Mouse (Mus musculus) right cerebral cortex, adult 2 months (tissue): ENCODE data around the gene Kcnd1.
A peak's percentile ranks its signal among the peaks of the same experiment; 100 is the strongest.
"Not testable (repeated sequence)": the region's sequence is repeated elsewhere in the genome, so short reads cannot be mapped to it uniquely, and the experiment has no call there.

ENCODE experiments used
- DNase-seq, 2 experiments: peaks; one replicate each; pipeline ENCODE4 v3.0.0; 2021 to 2022; ENCODE audit warnings: low spot score in 2 of 2

The Kcnd1 gene

DNA sequence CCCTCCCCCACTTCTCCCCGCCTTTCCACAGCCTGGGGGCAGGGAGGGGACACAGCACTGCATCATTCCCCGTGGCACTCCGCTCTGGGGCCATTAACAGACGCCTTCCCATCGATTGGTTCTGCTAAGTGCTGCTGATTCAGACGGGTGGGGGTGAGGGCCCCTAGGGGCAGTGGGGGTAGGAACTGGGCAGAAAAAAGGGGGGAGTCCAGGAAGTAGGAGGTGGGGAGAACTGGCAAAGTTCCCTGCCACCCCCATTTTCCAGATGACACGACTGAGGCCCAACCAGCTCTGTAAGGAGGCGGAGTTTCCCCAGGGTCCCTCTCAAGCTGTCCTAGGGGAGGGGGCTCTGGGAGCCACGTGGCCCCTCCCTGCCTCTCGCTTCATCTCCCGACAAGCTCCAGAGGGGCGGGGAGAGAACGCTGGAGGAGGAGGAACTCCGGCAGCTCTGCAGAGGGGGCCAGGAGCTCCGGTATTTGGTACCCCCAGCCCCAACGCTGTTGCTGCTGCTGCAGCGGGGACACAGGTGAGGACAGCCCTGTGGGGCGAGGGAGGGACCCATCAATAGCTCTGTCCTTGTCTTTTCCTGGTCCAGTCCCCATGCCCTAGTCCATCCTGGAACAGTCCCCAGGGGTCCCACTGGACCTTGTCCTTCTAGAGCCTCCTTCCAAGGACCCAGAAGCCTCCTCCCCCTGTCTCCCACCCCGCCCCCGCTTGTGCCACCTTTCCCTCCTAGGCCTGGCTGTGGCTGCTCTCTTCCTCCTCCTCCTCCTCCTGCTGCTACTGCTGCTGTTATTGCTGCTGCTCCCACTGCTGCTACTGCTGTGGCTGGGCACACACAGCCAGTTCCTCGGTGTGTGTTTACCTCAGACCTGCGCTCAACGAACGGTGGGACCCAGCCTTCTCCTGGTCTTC, at the start of gene Kcnd1:
Kcnd1 (plus strand) TSS at position 425 of the 915 bp plus-strand sequence.
- DNase-seq: peak in 1 of 2 experiments; percentile 39

DNA sequence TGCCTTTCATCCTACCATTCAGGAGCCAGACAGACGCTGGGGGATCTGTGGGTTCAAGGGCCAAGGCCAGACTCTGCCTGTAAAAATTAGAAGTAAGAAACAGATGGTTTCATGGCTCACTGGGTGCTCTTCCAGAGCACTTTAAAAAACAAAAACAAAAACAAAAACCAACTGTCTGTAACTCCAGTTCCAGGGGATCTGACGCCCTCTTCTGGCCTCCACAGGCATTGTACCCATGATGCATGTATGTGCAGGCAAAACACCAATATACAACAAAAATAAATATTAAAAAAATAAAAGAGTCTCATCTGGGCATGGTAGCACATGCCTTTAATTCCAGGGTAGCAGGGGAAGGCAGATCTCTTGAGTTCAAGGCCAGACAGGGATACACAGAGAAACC, 49.3 kb upstream of the Kcnd1 start:
- DNase-seq: no peak

DNA sequence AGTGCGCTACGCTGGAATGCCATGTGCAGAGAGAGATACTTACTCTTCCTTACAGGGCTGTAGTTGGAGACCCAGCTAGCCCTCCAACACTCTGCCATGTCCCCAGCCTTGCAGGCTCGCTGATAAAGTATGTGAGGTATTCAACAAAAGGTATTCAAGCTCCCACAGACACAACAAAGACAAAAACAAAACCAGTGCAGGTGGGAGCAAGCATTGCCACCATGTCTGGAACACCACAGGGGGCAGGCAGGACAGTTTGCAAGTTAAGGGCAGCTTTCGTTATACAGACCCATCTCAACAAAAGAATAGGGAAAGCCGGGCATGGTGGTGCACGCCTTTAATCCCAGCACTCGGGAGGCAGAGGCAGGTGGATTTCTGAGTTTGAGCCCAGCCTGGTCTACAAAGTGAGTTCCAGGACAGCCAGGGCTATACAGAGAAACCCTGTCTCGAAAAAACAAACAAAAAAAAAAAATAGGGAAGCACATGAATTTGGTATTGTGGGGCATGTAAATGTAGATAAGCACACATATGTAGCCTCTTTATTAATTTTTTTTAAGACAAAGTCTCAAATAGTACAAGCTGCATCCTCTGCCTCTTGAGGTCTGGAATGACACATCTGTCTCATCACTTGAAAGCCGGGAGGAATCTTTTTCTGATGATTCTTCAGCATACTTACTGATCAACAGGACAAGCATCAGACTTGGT, 46.4 kb upstream of the Kcnd1 start:
- DNase-seq: no peak

DNA sequence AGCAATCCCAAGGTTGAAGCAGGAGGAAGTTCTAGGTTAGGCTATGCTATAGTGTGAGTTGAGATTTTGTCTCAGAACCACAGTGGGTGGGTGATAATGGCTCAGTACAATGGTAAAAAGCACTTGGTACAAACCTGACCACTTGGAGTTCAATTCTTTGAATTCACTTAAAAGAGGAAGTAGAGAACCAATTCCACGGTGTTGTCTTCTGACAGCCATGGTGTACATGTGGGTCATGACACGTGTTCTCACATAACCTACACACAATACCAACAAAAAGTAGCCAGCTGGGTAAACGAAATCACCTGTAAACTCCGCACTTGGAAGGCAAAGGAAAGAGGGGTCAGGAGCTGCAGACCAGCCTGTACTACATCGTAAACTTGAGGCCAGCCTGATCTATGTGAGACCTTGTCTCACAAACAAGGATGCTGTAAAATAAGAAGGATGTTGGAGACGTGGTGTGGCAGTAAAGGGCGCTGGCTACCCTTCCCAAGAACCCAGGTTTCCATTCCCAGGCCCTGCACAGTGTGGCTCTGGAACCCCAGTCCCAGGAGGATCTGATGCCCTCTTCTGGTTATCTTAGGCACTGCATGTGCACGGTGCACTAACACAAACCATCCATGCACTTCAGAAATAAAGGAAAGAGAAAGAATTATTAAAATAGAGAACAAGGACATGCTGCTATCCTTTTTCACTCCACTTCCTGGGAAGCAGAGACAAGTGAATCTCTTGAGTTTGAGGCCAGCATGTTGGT, 45.6 kb upstream of the Kcnd1 start:
- DNase-seq: peak; percentile 55 to 63

DNA sequence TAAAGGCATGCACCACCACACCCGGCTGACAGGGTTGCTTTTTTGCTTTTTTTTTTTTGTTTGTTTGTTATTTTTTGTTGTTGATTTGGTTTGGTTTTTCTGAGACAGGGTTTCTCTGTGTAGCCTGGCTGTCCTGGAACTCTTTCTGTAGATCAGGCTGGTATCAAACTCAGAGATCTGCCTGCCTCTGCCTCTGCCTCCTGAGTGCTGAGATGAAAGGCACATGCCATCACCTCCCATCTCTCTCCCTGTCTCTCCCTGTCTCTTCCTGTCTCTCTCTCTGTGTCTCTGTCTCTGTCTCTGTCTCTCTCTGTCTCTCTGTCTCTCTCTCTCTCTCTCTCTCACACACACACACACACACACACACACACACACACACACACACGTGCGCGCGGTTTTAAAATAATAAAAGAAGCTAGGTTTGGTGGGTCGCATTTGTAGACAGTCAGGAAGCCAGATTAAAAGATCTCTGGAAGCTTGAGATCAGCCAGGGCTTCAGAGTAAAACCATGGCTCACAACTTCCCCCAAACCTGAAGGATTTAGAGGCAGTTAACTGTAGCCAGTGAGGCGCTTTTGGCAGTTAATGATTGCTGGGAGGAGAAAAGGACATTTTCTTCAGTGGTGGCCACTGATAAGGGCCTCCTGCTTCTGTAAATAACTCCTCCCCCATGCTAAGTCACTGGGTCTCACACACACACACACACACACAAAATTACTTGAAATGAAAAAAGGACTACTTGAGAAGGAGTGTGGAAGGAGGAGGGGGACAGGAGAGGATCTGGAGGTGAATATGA, 43.4 kb upstream of the Kcnd1 start:
- no peak for DNase-seq

DNA sequence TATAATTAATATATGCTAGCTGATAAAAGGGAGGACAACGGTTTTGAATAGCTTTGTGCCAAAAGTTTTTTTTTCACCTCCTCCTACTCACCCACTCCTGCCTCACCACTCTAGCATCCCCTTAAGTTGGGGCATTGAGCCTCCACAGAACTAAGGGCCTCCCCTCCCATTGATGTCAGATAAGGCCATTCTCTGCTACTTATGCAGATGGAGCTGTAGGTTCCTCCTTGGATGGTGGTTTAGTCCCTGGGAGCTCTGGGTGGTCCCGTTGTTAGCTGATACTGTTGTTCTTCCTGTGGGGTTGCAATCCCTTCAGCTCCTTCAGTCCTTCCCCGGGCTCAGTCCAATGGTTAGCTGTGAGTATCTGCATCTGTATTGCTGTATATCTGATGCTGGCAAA, 42.8 kb upstream of the Kcnd1 start:
- no peak for DNase-seq

- DNase-seq: no peak
Observed at GRCm38 (mm10) chrX:7782603-7783092, 39.4 kb upstream of the Kcnd1 start.

DNA sequence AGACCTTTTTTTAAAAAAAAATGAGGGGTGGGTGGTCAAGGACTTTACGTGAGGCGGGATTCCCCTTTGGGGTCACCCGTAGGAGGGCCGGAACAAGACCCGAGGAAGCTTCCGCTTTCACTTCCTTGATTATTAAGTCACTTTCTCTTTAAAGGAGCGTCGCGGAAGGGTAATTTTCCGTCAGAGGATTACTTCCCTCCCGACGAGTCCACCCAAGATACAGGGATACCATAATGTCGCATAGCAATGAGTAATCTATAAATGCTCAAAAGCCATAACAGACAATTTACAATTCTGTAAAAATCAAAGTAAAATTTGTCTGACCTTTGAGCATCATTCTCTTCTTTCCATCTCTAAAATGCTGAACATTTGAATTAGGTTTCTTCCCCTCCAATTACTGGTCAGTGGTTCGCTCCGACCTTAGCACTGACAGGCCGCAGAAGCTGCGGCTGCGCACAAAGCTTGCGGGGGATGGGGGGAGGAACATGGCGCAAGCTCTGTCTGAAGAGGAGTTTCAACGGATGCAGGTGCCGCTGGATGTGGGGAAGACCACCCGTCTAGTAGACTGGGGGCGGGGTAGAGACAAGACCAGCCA, 32.5 kb upstream of the Kcnd1 start, which contains the start of gene Gripap1:
Gripap1 (plus strand) TSS at position 224 of the 595 bp plus-strand sequence.
- DNase-seq: peak; percentile 53 to 67

- DNase-seq: no peak
Observed at GRCm38 (mm10) chrX:7790309-7790708, 31.8 kb upstream of the Kcnd1 start.

DNA sequence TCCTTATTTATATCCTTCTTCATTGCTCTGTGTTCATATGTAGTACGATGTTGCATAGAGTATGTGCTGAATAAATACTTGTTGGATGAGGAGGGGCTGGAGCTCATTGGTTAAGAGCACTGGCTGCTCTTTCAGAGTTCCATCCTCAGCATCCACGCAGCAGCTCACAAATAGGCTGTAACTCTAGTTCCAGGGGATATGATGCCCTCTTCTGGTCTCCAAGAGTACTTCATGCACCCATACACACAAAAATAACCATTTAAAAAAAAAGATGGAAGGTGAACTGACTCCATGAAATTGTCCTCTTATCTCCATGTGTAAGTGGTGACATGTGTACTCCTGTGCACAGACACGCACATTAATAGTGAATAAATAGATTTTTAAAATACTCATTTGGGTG, 28.7 kb upstream of the Kcnd1 start:
- no peak for DNase-seq

- no peak for DNase-seq
Observed at GRCm38 (mm10) chrX:7795016-7795415, 27.1 kb upstream of the Kcnd1 start.

DNA sequence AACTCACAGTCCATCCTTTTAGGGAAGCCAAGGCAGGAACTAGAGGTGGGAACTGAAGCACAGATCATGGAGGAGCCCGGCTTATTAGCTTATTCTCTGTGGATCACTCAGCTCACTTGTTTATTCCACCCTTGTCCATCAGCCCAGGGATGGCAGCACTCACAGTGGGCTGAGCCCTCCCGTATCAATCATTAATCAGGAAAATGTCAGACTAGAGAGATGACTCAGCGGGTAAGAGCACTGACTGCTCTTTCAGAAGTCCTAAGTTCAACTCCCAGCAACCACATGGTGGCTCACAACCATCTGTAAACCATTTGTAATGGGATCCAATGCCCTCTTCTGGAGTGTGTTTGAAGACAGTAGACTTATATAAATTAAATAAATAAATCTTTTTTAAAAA, 24.8 kb upstream of the Kcnd1 start:
- no peak for DNase-seq

- not testable (repeated sequence) for DNase-seq
Observed at GRCm38 (mm10) chrX:7802157-7802556, 19.9 kb upstream of the Kcnd1 start.

GRCm38 (mm10) chrX:7815016-7815415, 7.1 kb upstream of the Kcnd1 start:
- DNase-seq: peak in 1 of 2 experiments; percentile 14

GRCm38 (mm10) chrX:7837146-7837545, 15.1 kb downstream of the Kcnd1 start:
- no peak for DNase-seq

- DNase-seq: no peak
Observed at GRCm38 (mm10) chrX:7840842-7841162, 18.7 kb downstream of the Kcnd1 start.

- DNase-seq: peak; percentile 91 to 92
Observed at GRCm38 (mm10) chrX:7841163-7842162, 19.4 kb downstream of the Kcnd1 start, which contains the start of gene Otud5. Gene Otud5 (plus strand): TSS chrX:7841364.

- DNase-seq: no peak
Observed at GRCm38 (mm10) chrX:7842318-7842717, 20.2 kb downstream of the Kcnd1 start.

DNA sequence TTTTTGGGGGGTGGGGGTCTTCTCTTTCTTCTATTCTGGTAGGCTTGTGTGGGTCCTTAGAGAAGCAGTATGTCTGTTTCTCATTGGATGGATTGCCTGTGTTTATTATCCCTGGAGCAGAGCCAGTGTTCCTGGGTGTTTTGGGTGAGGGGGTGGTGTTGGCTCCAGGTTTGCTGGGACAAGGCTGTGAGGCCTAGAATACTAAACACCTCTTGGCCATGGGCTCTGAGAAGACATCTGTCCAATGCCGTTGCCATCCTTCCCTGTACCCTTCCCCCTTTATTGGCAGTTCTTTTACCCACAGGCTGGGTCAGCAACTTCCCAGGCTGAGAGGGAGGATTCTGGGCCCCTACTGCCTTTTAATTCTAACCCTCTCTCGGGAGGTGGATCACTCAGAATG, 25.8 kb downstream of the Kcnd1 start:
- peak in 1 of 2 experiments; percentile 5 for DNase-seq
